Mouse (Mus musculus) neural tube, embryonic 15.5 days (tissue): ENCODE data around the gene Pik3cd. TPM values are rescaled to one million over a fixed set of nuclear protein-coding genes. Genes with fewer than 3 reads are reported as not detected.
"Not testable (repeated sequence)": the region's sequence is repeated elsewhere in the genome, so short reads cannot be mapped to it uniquely, and the experiment has no call there.

ENCODE experiments used
- ATAC-seq: fragments of 200-750 bp; cut with Nextera tagmentation; 2 replicates; pipeline ENCODE4 v1.8.0; 2017; ENCODE audit warnings: mild to moderate bottlenecking, moderate TSS enrichment, moderate library complexity; ENCODE audit not compliant: low FRiP score
- H3K27ac ChIP-seq: fragments of 300-500 bp; sonication (generic); replicated peaks from 2 replicates; pipeline ENCODE4 v1.5.1; 2015; ENCODE audit warnings: mild to moderate bottlenecking, inconsistent platforms
- H3K27me3 ChIP-seq: fragments of 300-500 bp; sonication (generic); replicated peaks from 2 replicates; pipeline ENCODE4 v1.6.1; 2015; ENCODE audit warnings: inconsistent platforms
- H3K36me3 ChIP-seq: fragments of 300-500 bp; sonication (generic); 2 replicates; pipeline ENCODE4 v1.6.1; 2015; ENCODE audit warnings: inconsistent platforms
- H3K4me1 ChIP-seq: fragments of 300-500 bp; sonication (generic); 2 replicates; pipeline ENCODE4 v1.6.1; 2015; ENCODE audit warnings: inconsistent platforms
- H3K4me2 ChIP-seq: fragments of 300-500 bp; sonication (generic); 2 replicates; pipeline ENCODE4 v1.6.1; 2015; ENCODE audit warnings: inconsistent platforms, mild to moderate bottlenecking, moderate library complexity
- H3K4me3 ChIP-seq: fragments of 300-500 bp; sonication (generic); replicated peaks from 2 replicates; pipeline ENCODE4 v1.5.1; 2015; ENCODE audit warnings: mild to moderate bottlenecking, inconsistent platforms
- H3K9ac ChIP-seq: fragments of 300-500 bp; sonication (generic); replicated peaks from 2 replicates; pipeline ENCODE4 v1.6.1; 2015; ENCODE audit warnings: mild to moderate bottlenecking, inconsistent platforms
- H3K9me3 ChIP-seq: fragments of 300-500 bp; sonication (generic); replicated peaks from 2 replicates; pipeline ENCODE4 v1.6.1; 2016; ENCODE audit warnings: inconsistent platforms
- WGBS: fragments of 180-500 bp; shearing (Covaris S2); methylation state at CpG from one replicate; pipeline ENCODE4 v1.1.7; 2015; ENCODE audit warnings: mixed read lengths; 5-methylcytosine and 5-hydroxymethylcytosine counted together
- polyA plus RNA-seq: library from polyadenylated mRNA; unstranded; fragments of >200 nt; fragmentation: Nextera tagmentation; extraction: Ambion mirVana; gene quantifications from 2 replicates; pipeline ENCODE4 v1.2.1, GENCODE M21; 2015

Pik3cd gene
- polyA plus RNA-seq: 16.0 and 18.0 TPM in 2 replicates

- no peak within 1 kb of the TSS for H3K27ac ChIP-seq
- no peak within 1 kb of the TSS for H3K4me3 ChIP-seq
- no peak for ATAC-seq
- peaks cover 11% of the 10 kb centered on the region; the same call in 1 of the 2 replicates for H3K4me1 ChIP-seq
- WGBS: 73% methylated on average over 19 of the region's 19 CpGs
- H3K9ac ChIP-seq: no peak within 1 kb of the TSS
- H3K27me3 ChIP-seq: peaks cover 16% of the 10 kb centered on the region
- no peaks in the 10 kb centered on the region for H3K9me3 ChIP-seq
- H3K36me3 ChIP-seq: no peaks in the 10 kb centered on the region
- no peak within 1 kb of the TSS for H3K4me2 ChIP-seq
Observed at GRCm38 (mm10) chr4:149702210-149702979, at the start of gene Pik3cd. TSS of gene Pik3cd (minus strand) at chr4:149702571.

DNA sequence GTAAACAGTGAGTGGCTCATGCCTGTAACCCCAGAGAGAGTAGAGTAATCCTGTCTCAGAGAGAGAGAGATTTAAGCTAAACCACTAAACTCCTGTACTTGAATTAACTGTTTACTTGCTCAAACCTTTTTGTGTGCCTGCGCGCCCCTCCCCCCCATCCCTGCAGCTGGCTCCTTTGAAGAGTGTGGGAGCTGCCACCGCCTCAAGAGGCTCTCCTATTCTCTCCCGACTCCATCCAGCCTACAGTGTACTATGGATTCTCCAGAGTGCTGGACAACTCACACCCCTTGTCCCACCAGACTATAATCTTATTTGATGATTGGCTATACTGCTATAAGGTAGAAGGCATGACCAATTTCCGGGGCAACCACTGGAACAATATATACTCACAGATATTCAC lies 48.3 kb upstream of the Pik3cd start:
- Histone ChIP-seq H3K36me3 (peaks cover 19% of the 10 kb centered on the region), H3K27me3 (no peaks in the 10 kb centered on the region), H3K27ac (no peak overlapping the region), H3K4me2 (no peak overlapping the region), H3K9me3 (no peaks in the 10 kb centered on the region), H3K4me3 (no peak overlapping the region), H3K4me1 (peaks cover 7% of the 10 kb centered on the region; the same call in 1 of the 2 replicates), H3K9ac (no peak overlapping the region)
- ATAC-seq: no peak
- 43% methylated on average over 5 of the region's 5 CpGs for WGBS

GRCm38 (mm10) chr4:149749663-149750015 lies 47.3 kb upstream of the Pik3cd start:
- H3K4me3 ChIP-seq, H3K9ac ChIP-seq, H3K4me1 ChIP-seq, H3K27ac ChIP-seq, H3K9me3 ChIP-seq, H3K4me2 ChIP-seq, ATAC-seq, H3K27me3 ChIP-seq: not testable (repeated sequence)
- 92% methylated on average over 3 of the region's 3 CpGs for WGBS
- H3K36me3 ChIP-seq: peaks cover 22% of the 10 kb centered on the region

DNA sequence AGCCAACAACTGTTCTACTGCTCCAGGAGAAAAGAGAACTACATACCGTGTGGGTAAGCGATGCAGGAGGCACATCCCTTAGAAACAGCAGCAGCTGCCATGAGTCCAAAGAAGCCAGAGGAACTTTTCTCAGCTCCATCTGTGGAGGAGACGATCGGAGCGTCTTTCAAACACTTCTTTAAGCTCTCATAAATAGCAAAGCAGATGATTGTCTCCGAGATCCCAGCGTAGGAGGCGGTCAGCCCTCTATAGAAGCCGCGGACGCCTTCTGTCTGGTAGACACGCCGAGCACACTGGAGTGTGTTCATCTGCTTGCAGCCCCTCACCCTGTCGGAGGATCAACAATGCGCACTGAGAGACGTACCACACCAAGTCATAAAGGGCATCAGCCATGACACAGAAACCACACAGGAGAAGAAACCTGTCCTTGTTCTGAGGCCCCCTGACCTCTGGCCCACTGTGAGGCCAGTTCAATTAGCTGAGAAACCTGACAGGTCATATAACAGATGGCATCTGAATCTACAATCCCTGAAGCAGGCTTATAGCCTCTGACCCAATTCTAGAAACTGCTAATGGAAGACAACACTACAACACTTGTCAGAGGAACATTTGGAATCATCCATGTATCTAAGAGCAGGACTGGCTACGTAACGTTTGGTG lies 46.8 kb upstream of the Pik3cd start:
- no peak overlapping the region for H3K9ac ChIP-seq
- H3K4me2 ChIP-seq: no peak overlapping the region
- no peak overlapping the region for H3K4me3 ChIP-seq
- no peaks in the 10 kb centered on the region for H3K27me3 ChIP-seq
- no peaks in the 10 kb centered on the region for H3K9me3 ChIP-seq
- 84% methylated on average over 18 of the region's 18 CpGs for WGBS
- H3K36me3 ChIP-seq: peaks cover 27% of the 10 kb centered on the region
- ATAC-seq: no peak
- H3K4me1 ChIP-seq: peaks cover 7% of the 10 kb centered on the region; the same call in 1 of the 2 replicates
- no peak overlapping the region for H3K27ac ChIP-seq

DNA sequence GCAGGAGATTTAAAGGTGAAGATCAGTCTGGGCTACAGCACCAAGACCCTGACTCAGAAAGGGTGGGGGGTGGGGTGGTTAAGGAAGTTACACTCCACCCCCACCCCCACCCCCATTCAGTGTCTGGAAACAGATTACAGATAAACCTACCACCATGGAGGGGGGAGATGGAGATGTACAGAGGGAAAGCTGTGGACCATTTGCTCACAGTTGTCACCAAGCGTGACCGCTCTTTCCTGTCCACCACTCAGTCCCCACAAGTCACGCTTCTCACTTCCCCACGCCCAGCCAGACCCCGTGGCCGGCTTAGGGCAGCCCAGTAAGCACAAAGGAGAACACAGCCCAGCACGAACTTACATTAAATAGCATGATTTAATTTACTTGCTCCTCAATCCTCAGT lies 41.7 kb upstream of the Pik3cd start:
- Histone ChIP-seq H3K4me3 (no peak overlapping the region), H3K4me1 (no peaks in the 10 kb centered on the region), H3K4me2 (no peak overlapping the region), H3K9ac (no peak overlapping the region), H3K27ac (no peak overlapping the region), H3K36me3 (peaks cover 40% of the 10 kb centered on the region), H3K9me3 (no peaks in the 10 kb centered on the region), H3K27me3 (no peaks in the 10 kb centered on the region)
- ATAC-seq: no peak
- 91% methylated on average over 7 of the region's 7 CpGs for WGBS

DNA sequence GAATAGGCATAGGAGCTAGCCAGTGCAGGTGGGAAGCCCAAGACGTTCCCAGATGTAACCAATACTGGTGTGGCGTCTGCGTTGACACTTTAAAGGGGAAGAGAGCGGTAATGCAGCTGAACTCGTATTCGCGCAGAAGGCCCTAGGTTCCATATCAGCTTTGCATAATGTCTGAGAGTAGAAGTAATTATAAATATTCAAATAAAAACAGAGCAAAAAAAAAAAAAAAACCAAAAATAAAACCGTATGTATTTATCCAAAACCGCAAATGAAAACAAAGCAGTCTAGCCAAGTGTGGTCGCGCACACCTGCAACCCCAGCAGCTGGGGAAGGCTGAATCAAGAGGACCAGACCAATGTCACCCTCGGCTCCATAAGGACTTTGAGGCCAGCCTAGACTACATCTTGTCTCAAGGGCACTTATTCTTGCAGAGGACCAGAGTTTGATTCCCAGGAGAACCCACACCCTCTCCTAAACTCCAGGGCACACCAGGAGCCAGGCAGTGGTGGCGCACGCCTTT lies 39.7 kb upstream of the Pik3cd start:
- no peak overlapping the region for H3K27ac ChIP-seq
- no peak overlapping the region for H3K4me2 ChIP-seq
- H3K4me1 ChIP-seq: peaks cover 7% of the 10 kb centered on the region
- 95% methylated on average over 14 of the region's 14 CpGs for WGBS
- peaks cover 33% of the 10 kb centered on the region for H3K36me3 ChIP-seq
- no peak overlapping the region for H3K9ac ChIP-seq
- no peaks in the 10 kb centered on the region for H3K27me3 ChIP-seq
- H3K9me3 ChIP-seq: no peaks in the 10 kb centered on the region
- no peak for ATAC-seq
- H3K4me3 ChIP-seq: no peak overlapping the region

- Histone ChIP-seq H3K27ac (no peak overlapping the region), H3K4me3 (no peak overlapping the region), H3K9ac (no peak overlapping the region), H3K36me3 (peaks cover 27% of the 10 kb centered on the region), H3K4me1 (peaks cover 25% of the 10 kb centered on the region), H3K27me3 (no peaks in the 10 kb centered on the region), H3K4me2 (no peak overlapping the region), H3K9me3 (no peaks in the 10 kb centered on the region)
- no peak for ATAC-seq
- WGBS: 75% methylated on average over 7 of the region's 7 CpGs
Observed at GRCm38 (mm10) chr4:149740301-149740700, 37.9 kb upstream of the Pik3cd start.

- Histone ChIP-seq H3K27ac (no peak overlapping the region), H3K9ac (no peak overlapping the region), H3K27me3 (no peaks in the 10 kb centered on the region), H3K9me3 (no peaks in the 10 kb centered on the region), H3K4me1 (peaks cover 33% of the 10 kb centered on the region), H3K4me2 (no peak overlapping the region), H3K36me3 (peaks cover 22% of the 10 kb centered on the region), H3K4me3 (no peak overlapping the region)
- ATAC-seq: no peak
- WGBS: 63% methylated on average over 5 of the region's 5 CpGs
Observed at GRCm38 (mm10) chr4:149739478-149739877, 37.1 kb upstream of the Pik3cd start.

- Histone ChIP-seq H3K9ac (peak within 1 kb of the TSS; percentile 90), H3K9me3 (no peaks in the 10 kb centered on the region), H3K4me1 (peaks cover 51% of the 10 kb centered on the region), H3K4me3 (peak within 1 kb of the TSS; percentile 95), H3K4me2 (peak within 1 kb of the TSS; percentile 93), H3K36me3 (peaks cover 8% of the 10 kb centered on the region), H3K27ac (peak within 1 kb of the TSS; percentile 85), H3K27me3 (no peaks in the 10 kb centered on the region)
- ATAC-seq: peak; percentile 92
- WGBS: under 1% methylated on average over 92 of the region's 97 CpGs
Observed at GRCm38 (mm10) chr4:149737383-149738324, 35.3 kb upstream of the Pik3cd start, which contains the start of gene Tmem201. TSS of gene Tmem201 (minus strand) at chr4:149738044.

GRCm38 (mm10) chr4:149736581-149736980 lies 34.2 kb upstream of the Pik3cd start:
- 0 out of 2 replicates have a peak overlapping the region, but pooled peaks have one; percentile 85 for H3K27ac ChIP-seq

DNA sequence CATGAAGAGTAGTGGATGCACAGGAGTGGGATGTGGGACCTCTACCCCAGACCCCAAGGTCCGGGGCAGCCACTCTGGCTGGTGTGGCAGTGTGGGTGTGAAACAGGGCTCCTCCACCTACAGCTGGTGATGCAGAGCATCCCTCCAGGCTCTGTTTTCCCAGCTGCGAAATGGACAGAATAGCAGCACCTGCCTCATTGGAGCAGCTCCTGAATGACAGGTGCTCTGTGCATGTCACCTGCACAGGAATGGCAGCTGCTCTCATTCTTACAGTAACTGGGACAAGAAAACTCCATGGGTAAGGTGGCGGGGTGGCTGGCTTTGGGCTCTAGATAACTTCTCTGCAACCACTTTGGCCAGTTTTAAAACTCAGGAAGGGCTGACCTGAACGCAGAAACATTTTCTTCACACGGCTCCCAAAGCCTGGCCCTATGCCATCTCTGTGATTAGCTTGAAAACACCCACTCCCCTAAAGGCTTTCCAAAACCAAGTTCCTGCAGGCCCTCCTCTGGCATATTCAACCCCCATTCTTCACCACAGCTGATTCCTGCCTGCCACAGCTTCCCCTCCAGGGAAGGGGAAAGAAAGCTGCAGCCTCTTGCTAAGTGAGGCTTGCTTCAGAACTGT lies 33.4 kb upstream of the Pik3cd start:
- Histone ChIP-seq H3K9ac (no peak overlapping the region), H3K4me1 (peaks cover 64% of the 10 kb centered on the region), H3K9me3 (no peaks in the 10 kb centered on the region), H3K27ac (no peak overlapping the region), H3K27me3 (no peaks in the 10 kb centered on the region), H3K4me3 (peak overlapping the region; percentile 95), H3K4me2 (peak overlapping the region; percentile 93), H3K36me3 (peaks cover 7% of the 10 kb centered on the region)
- no peak for ATAC-seq
- WGBS: 73% methylated on average over 5 of the region's 5 CpGs

More at GRCm38 (mm10) chr4:149736581-149736980, 34.2 kb upstream of the Pik3cd start:
- Histone ChIP-seq H3K4me3 (peak overlapping the region; percentile 95), H3K9ac (peak overlapping the region; percentile 90), H3K4me2 (peak overlapping the region; percentile 93), H3K27me3 (no peaks in the 10 kb centered on the region), H3K4me1 (peaks cover 60% of the 10 kb centered on the region), H3K9me3 (no peaks in the 10 kb centered on the region), H3K36me3 (peaks cover 6% of the 10 kb centered on the region; the same call in 1 of the 2 replicates)
- 42% methylated on average over 4 of the region's 4 CpGs for WGBS
- no peak for ATAC-seq
